Mouse (Mus musculus) limb, embryonic 14.5 days (tissue): ENCODE results near the gene Zmynd10. TPM values are rescaled to one million over a fixed set of nuclear protein-coding genes. Genes with fewer than 3 reads are reported as not detected.
A peak's percentile ranks its signal among the peaks of the same experiment; 100 is the strongest.

Experiments
- ATAC-seq: fragments of 200-750 bp; cut with Nextera tagmentation; 2 replicates; pipeline ENCODE4 v1.8.0; 2017; ENCODE audit warnings: low read depth, moderate number of reproducible peaks, moderate TSS enrichment; ENCODE audit not compliant: low FRiP score
- DNase-seq: peaks from one replicate; pipeline ENCODE4 v3.0.0-alpha.2; 2015; ENCODE audit warnings: low spot score
- H3K27ac ChIP-seq: fragments of 300-500 bp; sonication (generic); replicated peaks from 2 replicates; pipeline ENCODE4 v1.5.1; 2014; ENCODE audit warnings: low read depth, mild to moderate bottlenecking, low read length, moderate library complexity, mixed read lengths
- H3K27me3 ChIP-seq: fragments of 300-500 bp; sonication (generic); 2 replicates; pipeline ENCODE4 v1.6.1; 2014; ENCODE audit warnings: low read length, mixed read lengths; ENCODE audit not compliant: control insufficient read depth, insufficient read depth
- H3K36me3 ChIP-seq: fragments of 300-500 bp; sonication (generic); 2 replicates; pipeline ENCODE4 v1.6.1; 2014; ENCODE audit warnings: mild to moderate bottlenecking, low read length, moderate library complexity, mixed read lengths; ENCODE audit not compliant: control insufficient read depth, insufficient read depth
- H3K4me1 ChIP-seq: fragments of 300-500 bp; sonication (generic); 2 replicates; pipeline ENCODE4 v1.6.1; 2014; ENCODE audit warnings: antibody characterized with exemption, low read length, mixed read lengths; ENCODE audit not compliant: control insufficient read depth, insufficient read depth
- H3K4me2 ChIP-seq: fragments of 300-500 bp; sonication (generic); replicated peaks from 2 replicates; pipeline ENCODE4 v1.6.1; 2014; ENCODE audit warnings: low read depth, mild to moderate bottlenecking, low read length, moderate library complexity; ENCODE audit not compliant: severe bottlenecking
- H3K4me3 ChIP-seq: fragments of 300-500 bp; sonication (generic); replicated peaks from 2 replicates; pipeline ENCODE4 v1.5.1; 2014; ENCODE audit warnings: low read length
- H3K9ac ChIP-seq: fragments of 300-500 bp; sonication (generic); 2 replicates; pipeline ENCODE4 v1.6.1; 2014; ENCODE audit warnings: mild to moderate bottlenecking, low read depth, low read length, moderate library complexity; ENCODE audit not compliant: severe bottlenecking
- H3K9me3 ChIP-seq: fragments of 300-500 bp; sonication (generic); 2 replicates; pipeline ENCODE4 v1.6.1; 2016; ENCODE audit warnings: low read length; ENCODE audit not compliant: control insufficient read depth
- POLR2A ChIP-seq: fragments of 200-500 bp; IDR thresholded peaks from 2 replicates; pipeline ENCODE4 v1.8.0; 2012; ENCODE audit warnings: inconsistent platforms, mild to moderate bottlenecking, moderate library complexity, borderline replicate concordance; ENCODE audit not compliant: insufficient read depth, insufficient read length; ENCODE audit errors: extremely low read depth
- WGBS: fragments of 180-500 bp; shearing (Covaris S2); extraction: QIAGEN DNeasy Blood & Tissue Kit; methylation state at CpG from one replicate; pipeline ENCODE4 v1.1.7; 2014; 5-methylcytosine and 5-hydroxymethylcytosine counted together
- polyA plus RNA-seq, 2 experiments: library from polyadenylated mRNA; depleted of rRNA in 1 of 2; stranded (reverse) in 1 of 2; unstranded in 1 of 2; fragments of >200 nt; fragmentation: Nextera tagmentation in 1 of 2; extraction: Ambion mirVana in 1 of 2; gene quantifications; 2 replicates each; pipeline versions ENCODE4 v1.2.1 to v1.2.3; 2012 to 2014

The Zmynd10 gene
- polyA plus RNA-seq, 2 experiments: 1.4 TPM; not detected in 1

DNA sequence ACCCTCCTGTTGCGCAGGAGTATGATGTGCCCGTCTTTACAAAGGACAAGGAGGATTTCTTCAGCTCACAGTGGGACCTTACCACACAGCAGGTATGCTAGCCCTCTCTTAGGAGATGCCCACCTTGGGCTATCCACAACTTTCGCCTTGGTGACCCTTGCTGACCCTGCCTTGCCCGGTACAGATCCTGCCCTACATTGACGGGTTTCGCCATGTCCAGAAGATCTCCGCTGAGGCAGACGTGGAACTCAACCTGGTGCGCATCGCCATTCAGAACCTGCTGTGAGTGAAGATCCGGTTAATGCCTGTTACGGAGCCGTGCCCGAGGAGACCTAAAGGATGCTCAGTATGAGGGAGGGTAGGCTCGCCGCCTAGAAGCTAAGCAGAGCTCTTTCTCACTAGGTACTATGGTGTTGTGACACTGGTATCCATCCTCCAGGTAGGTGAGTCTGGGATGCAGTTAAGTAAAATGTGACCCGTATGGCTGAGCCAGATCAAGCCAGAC is 2.9 kb upstream of the Zmynd10 start:
- 93% methylated on average over 17 of the region's 17 CpGs for WGBS

DNA sequence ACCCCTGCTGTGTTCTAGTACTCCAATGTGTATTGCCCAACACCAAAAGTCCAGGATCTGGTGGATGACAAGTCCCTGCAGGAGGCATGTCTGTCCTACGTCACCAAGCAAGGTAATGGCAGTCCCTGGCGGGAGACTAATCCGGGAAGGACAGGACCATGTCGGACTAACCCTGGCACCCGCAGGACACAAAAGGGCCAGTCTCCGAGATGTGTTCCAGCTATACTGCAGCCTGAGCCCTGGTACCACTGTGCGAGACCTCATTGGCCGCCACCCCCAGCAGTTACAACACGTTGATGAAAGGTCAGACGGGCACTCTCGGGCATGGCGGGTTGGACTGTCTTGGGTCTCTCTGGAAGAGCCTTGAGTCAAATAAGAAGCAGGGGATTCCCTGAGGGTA is 2.4 kb upstream of the Zmynd10 start:
- WGBS: 92% methylated on average over 12 of the region's 12 CpGs
- H3K36me3 ChIP-seq: peaks cover 20% of the 10 kb centered on the region
- DNase-seq (no peak), ATAC-seq (no peak)
- H3K27me3 ChIP-seq: no peaks in the 10 kb centered on the region
- TF ChIP-seq POLR2A: no peak
- no peak overlapping the region for H3K4me2 ChIP-seq
- peaks cover 28% of the 10 kb centered on the region for H3K4me1 ChIP-seq
- H3K9me3 ChIP-seq: no peaks in the 10 kb centered on the region
- H3K27ac ChIP-seq: no peak overlapping the region
- no peak overlapping the region for H3K4me3 ChIP-seq
- no peak overlapping the region for H3K9ac ChIP-seq

More for the DNA sequence above, 2.9 kb upstream of the Zmynd10 start:
- H3K4me3 ChIP-seq: no peak overlapping the region
- H3K9me3 ChIP-seq: no peaks in the 10 kb centered on the region
- H3K27me3 ChIP-seq: no peaks in the 10 kb centered on the region
- peaks cover 28% of the 10 kb centered on the region for H3K4me1 ChIP-seq
- no peak overlapping the region for H3K27ac ChIP-seq
- no peak for TF ChIP-seq POLR2A
- DNase-seq (no peak), ATAC-seq (no peak)
- H3K9ac ChIP-seq: no peak overlapping the region
- peaks cover 25% of the 10 kb centered on the region for H3K36me3 ChIP-seq
- H3K4me2 ChIP-seq: no peak overlapping the region

DNA sequence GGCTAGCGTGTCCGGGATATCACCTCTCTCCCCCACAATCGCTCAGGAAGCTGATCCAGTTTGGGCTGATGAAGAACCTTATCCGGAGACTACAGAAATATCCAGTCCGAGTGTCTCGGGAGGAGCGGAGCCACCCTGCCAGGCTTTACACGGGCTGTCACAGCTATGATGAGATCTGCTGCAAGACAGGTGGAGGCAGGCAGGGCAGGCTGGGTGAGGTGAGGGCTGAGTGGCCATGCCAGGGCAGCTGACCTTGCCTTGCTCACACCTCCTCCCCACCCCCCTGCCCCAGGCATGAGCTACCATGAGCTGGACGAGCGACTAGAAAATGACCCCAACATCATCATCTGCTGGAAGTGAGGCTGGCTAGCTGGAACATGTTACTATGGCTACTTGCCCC is 1.9 kb upstream of the Zmynd10 start:
- peaks cover 16% of the 10 kb centered on the region for H3K36me3 ChIP-seq
- H3K27me3 ChIP-seq: no peaks in the 10 kb centered on the region
- DNase-seq: no peak
- H3K4me1 ChIP-seq: peaks cover 28% of the 10 kb centered on the region
- no peaks in the 10 kb centered on the region for H3K9me3 ChIP-seq
- TF ChIP-seq POLR2A: no peak
- 80% methylated on average over 10 of the region's 10 CpGs for WGBS
- ATAC-seq: no peak
- H3K4me2 ChIP-seq: no peak overlapping the region
- H3K9ac ChIP-seq: no peak overlapping the region; the same call in 1 of the 2 replicates
- no peak overlapping the region for H3K27ac ChIP-seq
- H3K4me3 ChIP-seq: no peak overlapping the region

DNA sequence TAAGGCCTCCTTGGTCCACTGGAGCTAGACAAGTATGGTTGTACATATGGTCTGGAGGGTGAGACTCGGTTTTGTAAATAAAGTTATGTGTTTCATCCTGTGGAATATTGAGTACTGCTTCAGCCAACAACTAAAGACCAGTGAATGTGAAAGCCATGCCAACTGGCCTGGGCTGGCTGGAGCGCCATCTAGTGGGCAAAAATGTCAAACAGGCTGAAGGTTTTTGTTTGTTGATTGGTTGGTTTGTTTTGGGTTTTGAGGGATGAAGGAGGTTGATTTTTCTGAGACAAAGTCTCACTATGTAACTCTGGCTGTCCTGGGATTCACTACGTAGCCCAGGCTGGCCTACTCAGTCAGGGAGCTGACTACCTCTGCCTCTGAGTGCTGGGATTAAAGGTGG is 1.5 kb upstream of the Zmynd10 start:
- H3K4me1 ChIP-seq: peaks cover 29% of the 10 kb centered on the region
- DNase-seq (peak; percentile 65), ATAC-seq (no peak)
- no peak overlapping the region for H3K27ac ChIP-seq
- no peaks in the 10 kb centered on the region for H3K27me3 ChIP-seq
- no peak overlapping the region for H3K4me3 ChIP-seq
- WGBS: 19% methylated on average over 3 of the region's 3 CpGs
- H3K9me3 ChIP-seq: no peaks in the 10 kb centered on the region
- no peak overlapping the region; the same call in 1 of the 2 replicates for H3K9ac ChIP-seq
- TF ChIP-seq POLR2A: no peak
- H3K36me3 ChIP-seq: peaks cover 16% of the 10 kb centered on the region
- no peak overlapping the region for H3K4me2 ChIP-seq

DNA sequence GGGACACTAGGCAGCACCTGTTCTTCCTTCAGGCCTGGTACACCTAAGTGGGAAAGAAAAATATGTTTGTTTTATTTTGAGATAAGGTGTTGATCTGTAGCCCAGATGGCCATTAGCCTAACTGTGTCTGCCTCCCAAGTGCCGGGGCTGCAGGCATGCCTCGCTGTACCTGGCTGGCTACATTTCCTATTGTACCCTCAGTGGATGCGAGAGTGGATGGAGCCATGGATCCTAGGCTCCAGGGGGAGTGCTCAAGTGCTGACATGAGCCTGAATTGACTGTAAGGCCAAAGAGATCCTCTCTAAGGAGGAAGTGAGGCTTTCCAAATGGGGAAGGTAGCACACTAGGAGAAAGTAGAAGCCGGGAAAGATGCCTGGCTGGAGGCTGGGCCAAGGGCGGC is 859 bp downstream of the Zmynd10 start:
- DNase-seq (no peak), ATAC-seq (no peak)
- Histone ChIP-seq H3K27me3 (no peaks in the 10 kb centered on the region), H3K4me2 (no peak overlapping the region), H3K36me3 (peaks cover 16% of the 10 kb centered on the region), H3K9ac (no peak overlapping the region), H3K4me3 (no peak overlapping the region), H3K27ac (no peak overlapping the region), H3K4me1 (peaks cover 39% of the 10 kb centered on the region), H3K9me3 (no peaks in the 10 kb centered on the region)
- WGBS: 77% methylated on average over 5 of the region's 5 CpGs
- TF ChIP-seq POLR2A: no peak

DNA sequence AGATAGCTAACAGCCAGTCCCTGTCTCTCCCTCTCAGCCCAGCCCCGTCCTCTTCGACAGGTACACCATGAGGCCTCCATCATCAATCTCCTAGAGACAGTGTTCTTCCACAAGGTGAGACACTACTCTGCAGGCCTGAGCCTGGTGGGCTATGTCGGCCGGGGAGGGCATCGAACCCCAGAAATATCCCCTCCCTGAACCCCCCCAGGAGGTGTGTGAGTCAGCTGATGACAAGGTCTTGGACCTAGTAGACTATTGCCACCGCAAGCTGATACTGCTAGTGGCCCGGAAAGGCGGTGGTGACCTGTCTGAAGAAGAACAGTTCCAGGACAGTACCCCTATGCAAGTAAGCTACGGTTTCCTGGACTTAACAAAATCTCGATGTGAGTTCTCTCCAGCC is 1.7 kb downstream of the Zmynd10 start:
- no peak for TF ChIP-seq POLR2A
- Histone ChIP-seq H3K36me3 (peaks cover 15% of the 10 kb centered on the region), H3K4me2 (no peak overlapping the region), H3K4me3 (no peak overlapping the region), H3K4me1 (peaks cover 46% of the 10 kb centered on the region), H3K9me3 (no peaks in the 10 kb centered on the region), H3K27me3 (no peaks in the 10 kb centered on the region), H3K9ac (no peak overlapping the region), H3K27ac (no peak overlapping the region)
- ATAC-seq (no peak), DNase-seq (no peak)
- 88% methylated on average over 10 of the region's 10 CpGs for WGBS
